Mouse (Mus musculus) forebrain, postnatal 0 days (tissue): ENCODE data around the gene Med7. TPM values are rescaled to one million over a fixed set of nuclear protein-coding genes. Genes with fewer than 3 reads are reported as not detected.

Experiments
- ATAC-seq: fragments of 200-750 bp; cut with Nextera tagmentation; 2 replicates; pipeline ENCODE4 v1.8.0; 2017; ENCODE audit warnings: mild to moderate bottlenecking, moderate library complexity
- DNase-seq: peaks from one replicate; pipeline ENCODE4 v3.0.0-alpha.2; 2015
- H3K27ac ChIP-seq: fragments of 300-500 bp; sonication (generic); 2 replicates; pipeline ENCODE4 v1.5.1; 2014; ENCODE audit warnings: low read depth, mild to moderate bottlenecking, antibody characterized with exemption, low read length, moderate library complexity, mixed read lengths
- H3K27me3 ChIP-seq: fragments of 300-500 bp; sonication (generic); 2 replicates; pipeline ENCODE4 v1.6.1; 2014; ENCODE audit warnings: mild to moderate bottlenecking, low read length, mixed read lengths; ENCODE audit not compliant: insufficient read depth
- H3K36me3 ChIP-seq: fragments of 300-500 bp; sonication (generic); 2 replicates; pipeline ENCODE4 v1.6.1; 2014; ENCODE audit warnings: mild to moderate bottlenecking, moderate library complexity; ENCODE audit not compliant: insufficient read depth
- H3K4me1 ChIP-seq: fragments of 300-500 bp; sonication (generic); 2 replicates; pipeline ENCODE4 v1.6.1; 2014; ENCODE audit warnings: antibody characterized with exemption; ENCODE audit not compliant: insufficient read depth
- H3K4me2 ChIP-seq: fragments of 300-500 bp; sonication (generic); 2 replicates; pipeline ENCODE4 v1.6.1; 2014; ENCODE audit warnings: low read depth, mild to moderate bottlenecking, moderate library complexity
- H3K4me3 ChIP-seq: fragments of 300-500 bp; sonication (generic); 2 replicates; pipeline ENCODE4 v1.5.1; 2014; ENCODE audit warnings: low read depth, low read length, mixed read lengths
- H3K9ac ChIP-seq: fragments of 300-500 bp; sonication (generic); 2 replicates; pipeline ENCODE4 v1.6.1; 2014; ENCODE audit warnings: mild to moderate bottlenecking
- H3K9me3 ChIP-seq: fragments of 300-500 bp; sonication (generic); 2 replicates; pipeline ENCODE4 v1.6.1; 2016; ENCODE audit warnings: low read length
- CTCF ChIP-seq: sonication (generic); IDR thresholded peaks from 2 replicates; pipeline ENCODE4 v1.5.1; 2016; ENCODE audit warnings: antibody characterized with exemption, control low read depth, low read depth
- WGBS: fragments of 180-500 bp; shearing (Covaris S2); extraction: QIAGEN DNeasy Blood & Tissue Kit; methylation state at CpG from one replicate; pipeline ENCODE4 v1.1.7; 2014; 5-methylcytosine and 5-hydroxymethylcytosine counted together
- polyA plus RNA-seq: library from polyadenylated mRNA; unstranded; fragments of >200 nt; fragmentation: Nextera tagmentation; extraction: Ambion mirVana; gene quantifications from 2 replicates; pipeline ENCODE4 v1.2.1, GENCODE M21; 2015
- total RNA-seq: library from RNA; depleted of rRNA; stranded (reverse); fragments of >200 nt; gene quantifications from 2 replicates; pipeline ENCODE4 v1.2.3, GENCODE M21; 2014; rRNA removed

The Med7 gene
- total RNA-seq (39.7 and 43.9 TPM in 2 replicates), polyA plus RNA-seq (60.3 and 70.6 TPM in 2 replicates)

DNA sequence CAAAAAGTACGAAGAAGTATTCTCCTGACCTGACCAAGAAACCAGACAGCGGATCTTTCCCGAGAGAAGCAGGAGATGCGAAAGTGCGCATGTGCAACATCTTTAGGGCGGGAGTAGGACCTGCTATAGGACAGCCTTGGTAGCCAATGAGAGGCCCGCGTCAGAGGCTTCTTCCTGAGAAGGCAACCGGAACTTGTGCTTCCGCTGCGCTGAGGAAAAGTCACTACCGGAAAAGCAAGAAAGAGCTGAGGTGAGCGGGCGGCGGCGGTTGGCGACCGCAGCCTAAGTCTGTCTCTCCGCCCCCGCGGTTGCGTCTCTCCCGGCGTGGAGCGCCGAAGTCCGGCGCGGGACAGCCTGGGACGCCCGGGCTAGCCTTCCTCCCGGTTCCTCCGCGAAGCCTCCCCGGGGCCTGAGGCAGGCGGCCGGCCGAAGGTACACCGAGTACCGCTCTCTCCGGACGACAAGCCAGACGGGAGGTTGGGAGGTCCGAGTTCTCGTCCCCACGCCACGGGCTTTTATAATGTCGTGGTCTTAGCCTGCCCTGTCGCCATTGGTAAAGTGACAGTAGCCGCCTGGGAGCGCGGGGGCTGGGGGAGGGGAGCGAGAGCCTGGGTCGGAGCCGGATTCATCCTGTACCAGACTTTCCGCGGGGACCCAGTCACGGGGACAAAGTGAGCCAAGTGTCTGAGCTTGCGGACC, at the start of gene Med7:
TSS of gene Med7 (plus strand) at position 166 of the 699 bp plus-strand sequence.
- no peaks in the 10 kb centered on the region for H3K9me3 ChIP-seq
- peaks cover 5% of the 10 kb centered on the region for H3K4me1 ChIP-seq
- peak; percentile 97 for DNase-seq
- H3K9ac ChIP-seq, result peak within 1 kb of the TSS; percentile 73
- peak within 1 kb of the TSS; percentile 80 for H3K4me2 ChIP-seq
- TF ChIP-seq CTCF, result no peak
- peak; percentile 100 for ATAC-seq
- peaks cover 12% of the 10 kb centered on the region for H3K36me3 ChIP-seq
- peak within 1 kb of the TSS; percentile 61 for H3K4me3 ChIP-seq
- no peaks in the 10 kb centered on the region for H3K27me3 ChIP-seq
- under 1% methylated on average over 59 of the region's 59 CpGs for WGBS
- H3K27ac ChIP-seq, result peak within 1 kb of the TSS; percentile 83

DNA sequence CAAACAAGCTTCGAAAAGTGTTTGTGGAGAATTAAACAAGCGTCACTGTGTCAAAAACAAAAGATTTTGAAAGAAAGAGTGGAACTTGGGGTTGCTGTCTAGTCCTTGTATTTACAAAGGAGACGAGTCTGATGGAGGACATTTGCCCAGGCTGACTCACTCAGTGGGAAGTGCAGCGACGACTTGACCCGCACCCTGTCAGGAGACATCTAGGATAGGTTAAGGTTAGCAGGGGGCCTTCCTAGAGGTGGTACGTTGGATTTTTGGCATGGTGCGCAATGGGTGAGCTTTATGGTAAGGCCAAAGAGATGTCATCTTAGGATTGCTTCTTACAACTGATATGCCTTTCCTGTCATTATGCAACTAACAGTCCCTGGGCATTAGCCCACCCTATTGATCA, 49.7 kb upstream of the Med7 start:
- no peak for ATAC-seq

DNA sequence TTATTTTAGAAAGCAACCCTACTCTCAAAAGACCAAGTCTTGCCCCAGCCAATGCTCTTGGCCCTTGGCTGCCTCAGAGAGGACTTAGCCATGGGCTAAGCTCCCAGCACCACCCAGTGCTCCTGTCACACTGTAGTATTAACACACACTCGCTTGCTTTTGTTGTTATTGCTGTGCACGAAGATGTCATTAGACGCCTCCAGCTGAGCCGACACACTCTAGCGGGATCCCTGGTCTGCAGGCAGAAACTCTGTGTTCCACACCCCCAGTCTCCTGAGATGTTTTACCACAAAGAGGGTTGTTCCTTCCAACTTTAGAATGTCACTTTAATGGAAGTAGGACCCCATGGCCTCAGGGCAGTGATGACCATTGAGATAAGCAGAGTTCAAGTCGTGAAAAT, 48.3 kb upstream of the Med7 start:
- Histone ChIP-seq H3K4me2 (no peak overlapping the region), H3K4me1 (no peaks in the 10 kb centered on the region), H3K27me3 (no peaks in the 10 kb centered on the region), H3K9me3 (no peaks in the 10 kb centered on the region), H3K36me3 (no peaks in the 10 kb centered on the region), H3K27ac (no peak overlapping the region), H3K9ac (no peak overlapping the region), H3K4me3 (no peak overlapping the region)
- ATAC-seq (no peak), DNase-seq (no peak)
- TF ChIP-seq CTCF, result no peak
- 76% methylated on average over 6 of the region's 6 CpGs for WGBS

More for the DNA sequence above, 49.7 kb upstream of the Med7 start:
- Histone ChIP-seq H3K27me3 (no peaks in the 10 kb centered on the region), H3K4me2 (no peak overlapping the region), H3K36me3 (no peaks in the 10 kb centered on the region), H3K4me1 (no peaks in the 10 kb centered on the region), H3K9ac (no peak overlapping the region), H3K9me3 (no peaks in the 10 kb centered on the region), H3K4me3 (no peak overlapping the region), H3K27ac (no peak overlapping the region)
- WGBS, result 91% methylated on average over 8 of the region's 8 CpGs
- DNase-seq, result no peak
- TF ChIP-seq CTCF, result no peak

DNA sequence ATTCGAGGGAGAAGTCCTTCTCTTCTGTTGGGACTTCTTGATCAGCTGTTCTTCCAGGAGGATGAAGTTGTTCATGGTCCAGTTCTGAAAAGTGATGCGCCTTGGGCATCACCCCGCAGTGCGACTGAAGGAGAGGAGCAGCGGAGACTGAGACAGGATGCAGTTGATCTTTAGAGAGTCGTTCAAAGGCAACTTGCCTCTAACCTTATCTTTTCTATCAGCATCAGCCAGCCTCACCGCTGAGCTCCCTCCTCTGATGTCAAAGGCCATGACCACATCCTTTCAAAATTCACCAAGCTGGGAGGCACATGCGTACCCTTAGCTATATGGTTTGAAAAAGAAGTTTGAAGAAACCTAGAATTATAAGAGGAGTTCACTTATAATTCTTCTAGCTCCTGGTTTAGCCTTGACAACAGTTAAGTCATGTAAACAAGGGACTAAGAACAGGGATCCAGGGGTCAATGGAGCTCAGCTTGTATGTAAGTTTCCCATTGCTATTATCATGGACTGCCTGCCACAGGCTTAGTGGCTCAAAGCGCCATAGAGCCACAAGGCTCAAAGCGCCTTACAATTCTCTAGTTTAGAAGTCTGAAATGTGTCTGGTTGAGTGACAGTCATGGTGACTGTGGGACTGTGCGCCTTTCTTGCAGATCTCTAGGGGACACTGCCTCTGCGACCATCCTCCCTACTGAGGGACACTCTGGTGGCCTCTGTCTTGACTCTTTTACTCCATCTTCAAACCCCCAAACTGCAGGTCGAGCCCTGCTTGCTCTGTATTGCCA, 47.2 kb upstream of the Med7 start, which contains the start of gene Itk:
TSS of gene Itk (minus strand) at position 180 of the 782 bp plus-strand sequence.
- TF ChIP-seq CTCF, result no peak
- Histone ChIP-seq H3K36me3 (no peaks in the 10 kb centered on the region), H3K9ac (no peak within 1 kb of the TSS), H3K27me3 (no peaks in the 10 kb centered on the region), H3K4me3 (no peak within 1 kb of the TSS), H3K4me1 (no peaks in the 10 kb centered on the region), H3K4me2 (no peak within 1 kb of the TSS), H3K9me3 (no peaks in the 10 kb centered on the region), H3K27ac (no peak within 1 kb of the TSS)
- DNase-seq, result no peak
- no peak for ATAC-seq
- WGBS, result 88% methylated on average over 13 of the region's 13 CpGs

DNA sequence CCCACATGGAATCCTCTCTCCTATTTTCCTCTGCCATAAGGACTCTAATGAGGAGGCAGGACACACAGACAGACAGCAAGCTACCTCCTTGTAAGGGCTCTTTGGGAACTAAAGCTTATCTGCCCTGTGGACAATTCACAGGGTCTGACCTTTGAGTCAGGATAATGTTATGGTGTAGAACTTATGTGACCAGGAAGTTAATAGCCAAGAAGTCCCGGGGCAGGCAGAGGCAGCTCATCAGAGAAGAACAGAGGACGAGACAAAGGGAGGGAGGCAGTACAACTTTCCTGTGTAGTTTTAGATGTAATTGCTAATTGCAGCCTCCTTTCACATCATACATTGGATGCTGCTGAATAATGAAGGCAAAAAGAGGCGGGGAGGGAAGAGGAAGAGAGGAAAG, 46.1 kb upstream of the Med7 start:
- no peak overlapping the region for H3K27ac ChIP-seq
- no peak for DNase-seq
- no peak overlapping the region for H3K4me3 ChIP-seq
- H3K4me1 ChIP-seq, result no peaks in the 10 kb centered on the region
- no peaks in the 10 kb centered on the region for H3K9me3 ChIP-seq
- ATAC-seq, result no peak
- no peaks in the 10 kb centered on the region for H3K27me3 ChIP-seq
- no peaks in the 10 kb centered on the region for H3K36me3 ChIP-seq
- 22% methylated on average over 3 of the region's 3 CpGs for WGBS
- H3K4me2 ChIP-seq, result no peak overlapping the region
- no peak for TF ChIP-seq CTCF
- H3K9ac ChIP-seq, result no peak overlapping the region

DNA sequence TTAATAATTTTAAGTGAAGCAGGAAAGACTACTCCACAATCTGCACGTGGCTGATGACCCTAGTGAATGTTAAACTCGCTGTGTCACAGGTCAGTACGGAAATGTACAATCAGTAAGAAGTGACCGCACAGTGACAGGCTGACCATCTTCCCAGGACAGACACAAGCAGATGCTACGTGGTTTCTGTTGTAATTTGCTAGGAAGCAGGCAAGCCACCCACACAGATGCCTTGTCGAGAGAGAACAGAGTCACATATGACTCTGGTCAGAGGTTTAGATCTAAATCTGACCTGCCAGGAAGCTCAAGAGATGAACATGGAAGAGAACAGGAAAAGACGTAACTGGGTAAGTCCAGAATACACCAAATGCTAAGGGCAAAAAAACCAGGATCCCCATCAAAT, 43.8 kb upstream of the Med7 start:
- no peaks in the 10 kb centered on the region for H3K9me3 ChIP-seq
- no peak overlapping the region for H3K27ac ChIP-seq
- TF ChIP-seq CTCF, result no peak
- no peaks in the 10 kb centered on the region for H3K4me1 ChIP-seq
- 90% methylated on average over 7 of the region's 7 CpGs for WGBS
- no peaks in the 10 kb centered on the region for H3K36me3 ChIP-seq
- DNase-seq (no peak), ATAC-seq (no peak)
- H3K9ac ChIP-seq, result no peak overlapping the region
- no peak overlapping the region for H3K4me2 ChIP-seq
- no peak overlapping the region for H3K4me3 ChIP-seq
- H3K27me3 ChIP-seq, result no peaks in the 10 kb centered on the region

DNA sequence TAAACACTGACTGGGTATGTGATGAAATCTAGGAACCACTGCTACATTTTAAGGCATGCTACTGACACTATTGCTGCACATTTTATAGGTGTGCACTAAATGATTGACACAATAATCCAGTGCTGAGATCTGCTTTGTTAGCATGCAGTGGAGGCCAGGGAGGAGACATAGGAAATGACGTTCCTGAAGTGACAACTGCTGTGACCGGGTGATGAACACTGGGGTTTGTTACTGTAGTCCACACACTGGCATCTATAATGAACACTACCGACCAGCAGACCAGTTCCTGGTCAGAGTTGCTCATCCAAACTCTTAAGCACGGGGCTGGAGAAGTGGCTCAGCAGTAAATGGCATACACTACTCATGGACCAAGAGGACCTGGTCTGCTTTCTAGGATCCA, 43.3 kb upstream of the Med7 start:
- ATAC-seq, result no peak
- Histone ChIP-seq H3K4me3 (no peak overlapping the region), H3K36me3 (no peaks in the 10 kb centered on the region), H3K4me1 (no peaks in the 10 kb centered on the region), H3K9me3 (no peaks in the 10 kb centered on the region), H3K27me3 (no peaks in the 10 kb centered on the region), H3K9ac (no peak overlapping the region), H3K27ac (no peak overlapping the region), H3K4me2 (no peak overlapping the region)
- TF ChIP-seq CTCF, result no peak
- DNase-seq, result no peak
- WGBS, result 88% methylated on average over 4 of the region's 4 CpGs
